Mouse (Mus musculus) liver, embryonic 13.5 days (tissue): Measurements from ENCODE around the gene Epha1. TPM values are rescaled to one million over a fixed set of nuclear protein-coding genes. Genes with fewer than 3 reads are reported as not detected.

Experiments used
- ATAC-seq: fragments of 200-750 bp; cut with Nextera tagmentation; 2 replicates; pipeline ENCODE4 v1.8.0; 2017; ENCODE audit warnings: low read depth, mild to moderate bottlenecking, moderate number of reproducible peaks, moderate library complexity
- DNase-seq: peaks from one replicate; pipeline ENCODE4 v3.0.0; 2022
- H3K27ac ChIP-seq: fragments of 300-500 bp; sonication (generic); 2 replicates; pipeline ENCODE4 v1.5.1; 2015; ENCODE audit warnings: moderate library complexity, mild to moderate bottlenecking, inconsistent platforms
- H3K27me3 ChIP-seq: fragments of 300-500 bp; sonication (generic); 2 replicates; pipeline ENCODE4 v1.6.1; 2015; ENCODE audit warnings: mild to moderate bottlenecking, inconsistent platforms
- H3K36me3 ChIP-seq: fragments of 300-500 bp; sonication (generic); 2 replicates; pipeline ENCODE4 v1.6.1; 2015; ENCODE audit warnings: mild to moderate bottlenecking, inconsistent platforms
- H3K4me1 ChIP-seq: fragments of 300-500 bp; sonication (generic); replicated peaks from 2 replicates; pipeline ENCODE4 v1.6.1; 2015; ENCODE audit warnings: inconsistent platforms
- H3K4me2 ChIP-seq: fragments of 300-500 bp; sonication (generic); 2 replicates; pipeline ENCODE4 v1.6.1; 2015; ENCODE audit warnings: inconsistent platforms, mild to moderate bottlenecking, moderate library complexity
- H3K4me3 ChIP-seq: fragments of 300-500 bp; sonication (generic); replicated peaks from 2 replicates; pipeline ENCODE4 v1.5.1; 2015; ENCODE audit warnings: mild to moderate bottlenecking, inconsistent platforms
- H3K9ac ChIP-seq: fragments of 300-500 bp; sonication (generic); 2 replicates; pipeline ENCODE4 v1.6.1; 2015; ENCODE audit warnings: mild to moderate bottlenecking, inconsistent platforms
- H3K9me3 ChIP-seq: fragments of 300-500 bp; sonication (generic); replicated peaks from 2 replicates; pipeline ENCODE4 v1.6.1; 2016; ENCODE audit warnings: inconsistent platforms
- WGBS: fragments of 180-500 bp; shearing (Covaris S2); methylation state at CpG from one replicate; pipeline ENCODE4 v1.1.7; 2015; ENCODE audit not compliant: insufficient replicate concordance; 5-methylcytosine and 5-hydroxymethylcytosine counted together
- polyA plus RNA-seq: library from polyadenylated mRNA; unstranded; fragments of >200 nt; fragmentation: Nextera tagmentation; extraction: Ambion mirVana; gene quantifications from 2 replicates; pipeline ENCODE4 v1.2.1, GENCODE M21; 2015

Gene Epha1
- polyA plus RNA-seq, 1 experiment from 2014 or later = 2.7 TPM

DNA sequence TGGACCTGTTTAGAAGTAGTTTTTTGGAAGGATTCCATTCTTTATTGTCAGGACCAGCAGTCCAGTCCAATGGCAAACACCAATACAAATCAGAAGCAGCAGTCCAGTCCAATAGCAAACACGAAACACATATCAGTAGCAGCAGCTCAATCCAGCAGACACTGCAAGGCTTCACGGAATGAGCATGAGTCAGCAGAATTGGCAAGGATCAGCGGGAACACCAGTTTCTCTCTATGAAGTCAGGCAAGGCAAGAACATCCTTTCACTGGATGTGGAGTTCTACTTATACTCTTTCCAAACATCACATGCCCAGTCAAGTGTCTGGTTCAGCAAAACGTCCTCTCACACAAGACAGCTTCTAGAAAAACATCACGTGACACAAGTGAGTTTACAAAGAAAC lies 33.1 kb downstream of the Epha1 start:
- no peak overlapping the region for H3K9ac ChIP-seq
- H3K27me3 ChIP-seq = no peaks in the 10 kb centered on the region
- no peak overlapping the region for H3K4me2 ChIP-seq
- DNase-seq (no peak), ATAC-seq (no peak)
- H3K9me3 ChIP-seq = no peaks in the 10 kb centered on the region
- H3K4me1 ChIP-seq = no peaks in the 10 kb centered on the region
- 57% methylated on average over 5 of the region's 5 CpGs for WGBS
- H3K36me3 ChIP-seq = no peaks in the 10 kb centered on the region
- no peak overlapping the region for H3K4me3 ChIP-seq
- H3K27ac ChIP-seq = no peak overlapping the region

DNA sequence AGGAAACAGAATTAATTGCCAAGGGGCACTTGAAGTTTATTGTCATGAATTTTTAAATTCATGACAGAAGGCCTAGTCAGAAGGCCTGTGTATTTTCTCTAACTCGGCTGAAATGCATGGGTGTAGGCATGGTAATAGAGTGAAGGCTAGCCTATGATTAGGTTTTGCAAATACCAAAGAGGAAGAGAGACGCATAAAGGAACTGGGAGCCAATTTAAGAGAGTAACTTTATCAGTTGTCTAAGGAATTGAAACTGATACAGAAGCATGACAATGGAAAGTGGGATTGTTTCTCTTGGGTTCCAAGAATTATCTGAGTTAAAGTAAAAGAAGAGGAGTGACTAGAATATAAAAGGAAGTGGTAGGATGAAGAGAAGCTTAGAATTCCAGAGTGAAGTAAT lies 33.9 kb downstream of the Epha1 start:
- Histone ChIP-seq H3K27ac (no peak overlapping the region), H3K27me3 (no peaks in the 10 kb centered on the region), H3K4me1 (no peaks in the 10 kb centered on the region), H3K9me3 (no peaks in the 10 kb centered on the region), H3K4me3 (no peak overlapping the region), H3K9ac (no peak overlapping the region), H3K4me2 (no peak overlapping the region), H3K36me3 (no peaks in the 10 kb centered on the region)
- ATAC-seq (no peak), DNase-seq (no peak)
- 62% methylated on average over 2 of the region's 2 CpGs for WGBS

DNA sequence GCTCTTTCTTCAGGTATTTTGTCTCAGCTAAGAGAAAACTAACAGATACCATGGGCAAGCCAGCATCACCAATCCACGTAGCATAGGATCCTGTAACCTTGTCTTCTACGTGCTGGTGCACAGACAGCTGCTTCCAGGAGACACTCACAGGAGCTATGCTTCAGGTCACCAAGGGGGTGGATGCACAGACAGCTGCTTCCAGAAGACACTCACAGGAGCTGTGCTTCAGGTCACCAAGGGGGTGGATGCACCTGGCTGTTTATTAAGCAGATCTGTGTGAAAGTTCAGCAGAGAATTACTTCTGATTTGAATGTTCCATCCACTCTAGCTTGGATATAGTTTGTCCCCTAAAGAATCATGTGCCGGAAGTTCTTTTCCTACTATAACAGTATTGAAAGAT lies 42.1 kb downstream of the Epha1 start:
- H3K27ac ChIP-seq = no peak overlapping the region
- H3K27me3 ChIP-seq = peaks cover under 1% of the 10 kb centered on the region; the same call in 1 of the 2 replicates
- no peaks in the 10 kb centered on the region for H3K9me3 ChIP-seq
- WGBS = 72% methylated on average over 3 of the region's 3 CpGs
- H3K9ac ChIP-seq = no peak overlapping the region
- no peak overlapping the region for H3K4me3 ChIP-seq
- no peak for ATAC-seq
- peaks cover 13% of the 10 kb centered on the region for H3K4me1 ChIP-seq
- no peaks in the 10 kb centered on the region for H3K36me3 ChIP-seq
- no peak for DNase-seq
- no peak overlapping the region for H3K4me2 ChIP-seq

DNA sequence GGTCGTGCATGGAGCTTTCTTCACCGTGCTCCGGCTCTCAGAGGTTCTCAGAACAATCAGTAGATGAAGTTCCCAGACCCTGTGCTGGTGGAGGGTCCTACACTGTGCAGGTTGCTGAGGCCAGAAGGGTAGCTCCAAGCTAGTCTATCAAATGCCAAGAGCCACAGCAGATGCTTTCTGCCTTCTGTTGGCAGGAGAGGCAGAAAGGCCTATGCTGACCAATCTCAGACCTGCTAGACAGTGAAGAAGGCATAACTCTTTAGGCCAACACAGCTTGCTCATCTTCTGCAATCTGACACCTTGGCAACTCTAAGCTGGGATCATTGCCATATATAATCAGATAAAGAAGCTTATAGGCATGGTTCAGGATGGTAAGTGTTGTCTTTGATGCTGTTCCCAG lies 42.9 kb downstream of the Epha1 start:
- no peak for DNase-seq
- no peak overlapping the region for H3K4me2 ChIP-seq
- H3K27ac ChIP-seq = no peak overlapping the region
- 61% methylated on average over 3 of the region's 3 CpGs for WGBS
- H3K9ac ChIP-seq = no peak overlapping the region
- no peaks in the 10 kb centered on the region for H3K9me3 ChIP-seq
- peaks cover 15% of the 10 kb centered on the region for H3K4me1 ChIP-seq
- H3K27me3 ChIP-seq = peaks cover 8% of the 10 kb centered on the region
- H3K4me3 ChIP-seq = no peak overlapping the region
- H3K36me3 ChIP-seq = no peaks in the 10 kb centered on the region
- ATAC-seq = no peak

DNA sequence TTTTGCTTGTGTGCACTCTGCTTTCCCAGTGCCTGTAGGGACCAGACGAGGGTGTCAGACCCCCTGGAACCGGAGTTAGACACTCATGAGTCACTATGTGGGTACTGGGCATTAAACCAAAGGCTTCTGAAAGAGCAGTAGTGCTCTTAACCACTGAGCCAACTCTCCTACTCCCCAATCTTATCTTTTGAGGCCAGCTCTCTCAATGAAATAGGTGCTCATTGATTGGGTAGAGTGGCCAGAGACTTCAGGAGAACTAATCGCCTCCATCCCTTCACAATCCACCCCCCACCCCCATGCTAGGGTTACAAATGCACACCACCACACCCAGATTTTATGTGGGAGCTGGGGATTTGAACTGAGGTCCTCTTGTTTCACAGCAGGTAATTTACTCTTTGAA lies 44.3 kb downstream of the Epha1 start:
- Histone ChIP-seq H3K27me3 (peaks cover 22% of the 10 kb centered on the region), H3K27ac (no peak overlapping the region), H3K36me3 (no peaks in the 10 kb centered on the region), H3K4me1 (peaks cover 30% of the 10 kb centered on the region), H3K9ac (no peak overlapping the region), H3K9me3 (no peaks in the 10 kb centered on the region), H3K4me3 (no peak overlapping the region), H3K4me2 (no peak overlapping the region)
- ATAC-seq = peak; percentile 48
- 25% methylated on average over 3 of the region's 3 CpGs for WGBS
- no peak for DNase-seq

DNA sequence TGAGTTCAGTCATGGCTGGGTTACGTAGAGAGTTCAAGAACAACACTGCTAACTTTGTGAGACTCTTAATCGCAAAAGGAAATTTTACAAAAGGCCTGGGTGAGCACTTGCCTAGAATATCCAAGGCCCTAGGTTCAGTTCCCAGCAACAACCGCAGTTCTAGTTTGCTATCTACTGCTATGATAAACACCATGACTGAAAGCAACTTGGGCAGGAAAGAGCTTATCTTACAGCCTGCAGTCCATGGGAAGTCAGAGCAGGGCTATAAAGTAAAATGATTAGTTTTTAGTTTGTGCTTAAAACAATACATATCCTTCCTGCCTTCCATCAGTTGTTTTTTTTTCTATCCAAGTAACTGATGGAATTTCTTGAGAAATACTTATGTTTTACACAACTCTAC lies 46.6 kb downstream of the Epha1 start:
- Histone ChIP-seq H3K9me3 (no peaks in the 10 kb centered on the region), H3K27ac (no peak overlapping the region), H3K36me3 (no peaks in the 10 kb centered on the region), H3K4me3 (no peak overlapping the region), H3K4me1 (peaks cover 34% of the 10 kb centered on the region), H3K4me2 (no peak overlapping the region), H3K9ac (no peak overlapping the region), H3K27me3 (peaks cover 45% of the 10 kb centered on the region)
- peak; percentile 53; the same call in 1 of the 2 replicates for ATAC-seq
- WGBS = 42% methylated on average over 3 of the region's 3 CpGs
- no peak for DNase-seq

DNA sequence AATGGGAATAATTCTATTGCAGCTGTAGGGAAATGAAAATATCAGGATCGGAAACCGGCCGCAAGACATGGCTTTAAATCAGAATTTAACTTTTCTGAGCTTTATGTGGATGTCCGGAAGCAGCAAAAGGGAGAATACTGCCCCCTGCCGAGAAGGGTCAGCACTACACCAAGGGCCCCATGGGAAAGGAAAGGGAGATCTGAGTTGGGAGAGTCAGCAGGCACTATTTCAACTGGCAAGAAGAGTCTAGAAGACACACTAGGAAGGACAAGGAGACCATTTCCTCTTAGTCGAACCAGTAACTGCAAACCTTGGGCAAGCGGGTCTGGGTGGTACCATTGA lies 47.8 kb downstream of the Epha1 start:
- 9% methylated on average over 7 of the region's 7 CpGs for WGBS
- no peak for ATAC-seq
- Histone ChIP-seq H3K4me3 (0 out of 2 replicates have a peak overlapping the region, but pooled peaks have one; percentile 52), H3K27ac (no peak overlapping the region), H3K4me2 (peak overlapping the region; percentile 69), H3K9me3 (no peaks in the 10 kb centered on the region), H3K27me3 (peaks cover 55% of the 10 kb centered on the region), H3K36me3 (no peaks in the 10 kb centered on the region), H3K4me1 (peaks cover 34% of the 10 kb centered on the region), H3K9ac (no peak overlapping the region)
- DNase-seq = peak; percentile 42

DNA sequence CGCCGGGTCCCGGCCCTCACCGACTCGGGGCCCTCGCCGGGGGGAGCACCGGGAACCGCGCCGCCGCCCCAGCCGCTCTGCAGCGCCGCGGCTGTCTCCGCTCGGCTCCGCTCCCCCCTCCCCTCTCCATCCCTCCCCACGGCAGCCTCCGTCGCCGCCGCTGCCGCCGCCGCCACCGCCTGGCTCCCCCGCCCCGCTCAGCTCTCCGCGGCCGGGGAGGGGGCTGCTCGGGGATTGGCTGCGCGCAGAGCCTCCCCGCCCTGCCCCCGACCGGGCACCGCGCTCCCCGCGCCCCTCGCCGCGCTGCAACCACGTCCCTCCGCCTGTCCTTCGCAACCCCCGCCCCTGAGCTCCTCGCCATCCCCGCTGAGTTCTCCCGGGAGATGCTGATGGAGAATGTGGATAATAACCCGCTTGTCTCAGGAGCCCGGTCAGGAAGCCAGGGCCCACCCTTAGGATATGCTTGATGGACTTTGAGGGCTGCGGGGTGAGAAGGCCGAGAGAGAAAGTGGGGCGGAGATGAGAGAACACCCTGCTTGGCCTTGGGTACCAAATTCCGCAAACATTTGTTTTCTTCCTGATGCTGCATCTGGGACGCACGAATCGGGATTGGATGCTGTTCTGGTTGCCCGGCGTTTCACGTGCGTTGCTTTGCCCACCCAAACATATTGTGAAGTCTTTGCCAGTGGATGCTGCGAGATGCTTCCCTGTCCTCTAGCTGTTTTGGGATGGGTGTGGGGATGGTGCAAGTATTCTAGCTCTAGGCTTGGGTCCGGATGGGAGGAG lies 48.4 kb downstream of the Epha1 start, which contains the start of gene Fam131b:
Gene Fam131b, minus strand, starts transcription at position 162 of the 786 bp plus-strand sequence.
- Histone ChIP-seq H3K9me3 (no peaks in the 10 kb centered on the region), H3K36me3 (no peaks in the 10 kb centered on the region), H3K27ac (no peak within 1 kb of the TSS), H3K27me3 (peaks cover 61% of the 10 kb centered on the region), H3K4me1 (peaks cover 34% of the 10 kb centered on the region), H3K9ac (no peak within 1 kb of the TSS), H3K4me2 (peak within 1 kb of the TSS; percentile 69), H3K4me3 (peak within 1 kb of the TSS; percentile 52)
- no peak for DNase-seq
- WGBS = 1% methylated on average over 36 of the region's 68 CpGs
- no peak for ATAC-seq

DNA sequence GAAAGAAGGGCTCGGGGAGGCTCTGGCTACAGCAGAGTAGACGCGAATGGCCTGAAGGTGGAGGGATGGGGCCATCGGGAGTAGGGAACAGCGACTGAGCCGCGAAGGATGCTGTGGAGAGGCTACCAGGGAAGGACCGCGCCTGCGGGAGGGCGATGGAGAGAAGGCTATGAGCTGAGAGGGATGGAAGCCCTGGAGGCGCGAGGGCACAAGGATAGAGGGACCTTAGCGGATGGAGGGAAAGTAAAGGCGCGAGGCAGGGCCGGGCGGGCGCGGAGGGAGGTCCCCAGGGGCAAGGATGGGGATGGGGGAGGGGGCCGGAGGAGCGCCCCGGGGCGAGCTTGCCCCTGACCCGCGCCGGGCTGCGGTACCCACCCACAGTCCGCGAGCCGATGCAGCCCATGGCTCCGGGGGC lies 49.0 kb downstream of the Epha1 start:
- Histone ChIP-seq H3K27ac (no peak overlapping the region), H3K9me3 (no peaks in the 10 kb centered on the region), H3K4me2 (peak overlapping the region; percentile 69), H3K36me3 (no peaks in the 10 kb centered on the region), H3K9ac (no peak overlapping the region), H3K4me1 (peaks cover 34% of the 10 kb centered on the region), H3K27me3 (peaks cover 64% of the 10 kb centered on the region), H3K4me3 (peak overlapping the region; percentile 52)
- no peak for ATAC-seq
- 2% methylated on average over 20 of the region's 32 CpGs for WGBS
- DNase-seq = no peak

DNA sequence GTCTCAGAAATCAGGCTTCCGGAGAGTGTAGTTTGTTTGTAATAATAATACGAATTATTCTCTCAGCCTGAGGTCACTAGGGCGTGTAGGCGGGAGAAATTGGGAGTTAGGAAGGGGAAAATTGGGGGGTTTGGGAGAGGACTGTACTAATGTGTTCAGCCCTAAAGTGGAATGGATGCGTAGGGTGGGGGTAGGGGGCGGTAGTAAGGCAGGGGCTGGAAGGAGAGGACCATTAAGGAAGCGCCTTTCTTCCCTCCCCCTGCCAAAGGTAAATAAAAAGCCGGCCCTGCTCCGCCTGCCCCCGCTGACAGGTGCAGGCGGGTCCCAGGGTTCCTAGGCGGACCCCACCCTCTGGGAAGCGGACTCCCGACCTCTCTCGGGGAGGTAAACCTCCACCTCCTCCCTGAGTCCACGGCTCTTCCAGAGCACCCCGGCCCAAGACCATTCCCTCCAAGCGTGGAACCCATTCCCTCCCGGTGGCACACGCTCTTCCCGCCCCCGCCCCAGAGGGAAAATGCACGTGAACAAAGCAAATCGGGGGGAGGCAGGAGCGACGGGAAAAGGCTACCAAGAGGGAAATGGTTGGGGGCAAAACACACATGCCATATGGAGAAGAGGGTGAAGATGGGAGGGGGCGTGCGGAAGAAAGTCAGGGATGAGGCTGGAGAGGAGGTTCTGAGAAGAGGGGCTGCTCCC lies 49.5 kb downstream of the Epha1 start:
- Histone ChIP-seq H3K4me2 (peak overlapping the region; percentile 69), H3K4me1 (peaks cover 29% of the 10 kb centered on the region), H3K27ac (no peak overlapping the region), H3K27me3 (peaks cover 64% of the 10 kb centered on the region), H3K9ac (no peak overlapping the region), H3K36me3 (no peaks in the 10 kb centered on the region), H3K9me3 (no peaks in the 10 kb centered on the region), H3K4me3 (peak overlapping the region; percentile 52)
- DNase-seq = no peak
- ATAC-seq = no peak
- WGBS = 4% methylated on average over 28 of the region's 28 CpGs

DNA sequence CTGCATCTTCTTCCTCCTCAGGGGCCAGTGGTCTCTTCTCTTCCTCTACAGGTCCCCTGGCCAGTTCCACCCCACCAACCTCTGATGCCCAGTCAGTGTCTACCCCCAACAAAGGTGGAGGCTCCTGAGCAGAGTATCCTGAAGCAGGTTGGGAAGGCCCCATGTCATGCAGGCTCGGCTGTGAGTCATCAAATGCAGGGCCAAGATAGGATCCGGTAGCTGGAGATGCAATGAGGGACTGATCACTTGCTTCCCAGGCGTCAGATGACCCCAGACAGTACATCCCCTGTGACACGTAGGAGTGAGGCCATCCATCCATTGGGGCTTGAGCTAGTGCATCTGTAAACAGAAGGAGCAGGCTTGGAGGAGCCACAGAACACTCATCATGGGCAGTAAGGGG lies 54.8 kb downstream of the Epha1 start:
- no peaks in the 10 kb centered on the region for H3K4me1 ChIP-seq
- DNase-seq (no peak), ATAC-seq (no peak)
- H3K36me3 ChIP-seq = no peaks in the 10 kb centered on the region
- no peak overlapping the region for H3K27ac ChIP-seq
- WGBS = 59% methylated on average over 4 of the region's 4 CpGs
- no peak overlapping the region for H3K4me3 ChIP-seq
- peaks cover 41% of the 10 kb centered on the region for H3K27me3 ChIP-seq
- no peak overlapping the region for H3K9ac ChIP-seq
- H3K9me3 ChIP-seq = no peaks in the 10 kb centered on the region
- no peak overlapping the region for H3K4me2 ChIP-seq
